In the genomic region with DNA sequence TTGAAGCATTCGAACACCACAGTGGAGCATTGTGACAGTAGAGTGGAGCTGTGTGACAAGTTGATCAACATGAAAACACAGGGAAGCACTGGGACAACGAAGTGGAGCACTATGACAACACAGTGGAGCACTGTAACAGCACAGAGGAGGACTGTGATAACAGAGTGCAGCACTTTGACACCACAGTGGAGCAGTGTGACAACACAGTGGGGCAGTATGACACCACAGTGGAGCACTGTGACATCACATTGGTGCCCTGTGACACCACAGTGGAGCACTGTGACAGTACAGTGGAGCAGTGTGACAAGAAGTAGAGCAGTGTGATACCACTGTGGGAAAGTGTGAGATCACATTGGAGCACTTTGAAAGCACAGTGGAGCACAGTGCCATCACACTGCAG, we compare ENCODE assay signal across 8 mouse cellular contexts.
DNase-seq lines count a peak whose midpoint lies in the region; ATAC-seq lines count a peak whose summit lies in the region.

No protein-coding gene starts in this region.

- H3K4me2 ChIP-seq in liver, embryonic 12.5 days: no peak overlapping the region
- no peak overlapping the region for H3K4me2 ChIP-seq in midbrain, embryonic 14.5 days (ENCODE audit: low read length)

- H3K4me1 ChIP-seq in liver, embryonic 12.5 days: no peaks in the 10 kb centered on the region
- H3K4me1 ChIP-seq in midbrain, embryonic 14.5 days (ENCODE audit: control insufficient read depth, insufficient read depth, low read length): no peaks in the 10 kb centered on the region

- no peak overlapping the region for H3K4me3 ChIP-seq in liver, embryonic 12.5 days
- H3K4me3 ChIP-seq in midbrain, embryonic 14.5 days (replicated peaks; ENCODE audit: low read depth, low read length): no peak overlapping the region

- WGBS in liver, embryonic 12.5 days (ENCODE audit: insufficient replicate concordance): 40% methylated on average over 2 of the region's 2 CpGs
- WGBS in midbrain, embryonic 14.5 days: 53% methylated on average over 2 of the region's 2 CpGs

- peak; percentile 1 to 20 for DNase-seq in cerebellum, postnatal 4 days (ENCODE audit: low spot score in 2 of 2)
- no peak for DNase-seq in cerebellum, postnatal 10 days
- peak; percentile 1 for DNase-seq in liver
- peak; percentile 7 to 14 for DNase-seq in gastrocnemius, postnatal 4 days (ENCODE audit: low spot score in 2 of 2)
- DNase-seq in midbrain, embryonic 14.5 days: no peak
- DNase-seq in natural killer cell, adult 2 months (ENCODE audit: low spot score in 2 of 2): no peak
- DNase-seq in right cerebral cortex, postnatal 25 days: no peak

- H3K36me3 ChIP-seq in liver, embryonic 12.5 days: no peaks in the 10 kb centered on the region
- no peaks in the 10 kb centered on the region for H3K36me3 ChIP-seq in midbrain, embryonic 14.5 days (ENCODE audit: control insufficient read depth, insufficient read depth, low read length)

- no peak overlapping the region for H3K27ac ChIP-seq in liver, embryonic 12.5 days
- no peak overlapping the region for H3K27ac ChIP-seq in midbrain, embryonic 14.5 days (replicated peaks; ENCODE audit: low read depth, low read length)

- no peaks in the 10 kb centered on the region for H3K27me3 ChIP-seq in liver, embryonic 12.5 days (replicated peaks)
- no peaks in the 10 kb centered on the region for H3K27me3 ChIP-seq in midbrain, embryonic 14.5 days (ENCODE audit: control insufficient read depth, insufficient read depth, low read length)

- no peak for ATAC-seq in liver, embryonic 12.5 days
- peak; percentile 4; the same call in 1 of the 2 replicates for ATAC-seq in midbrain, embryonic 14.5 days (ENCODE audit: low FRiP score, low TSS enrichment)

- no peak overlapping the region for H3K9ac ChIP-seq in liver, embryonic 12.5 days
- H3K9ac ChIP-seq in midbrain, embryonic 14.5 days (replicated peaks; ENCODE audit: low read length): no peak overlapping the region

- peaks cover 91% of the 10 kb centered on the region for H3K9me3 ChIP-seq in liver, embryonic 12.5 days (replicated peaks)
- peaks cover 84% of the 10 kb centered on the region for H3K9me3 ChIP-seq in midbrain, embryonic 14.5 days (ENCODE audit: control insufficient read depth, low read length)

Comparison
In these comparisons a context has a peak if more than half of its experiments do, and no peak if none do; other contexts are left out.
1. DNase-seq: peak in cerebellum, postnatal 4 days (2 of 2), liver (single experiment) and gastrocnemius, postnatal 4 days (2 of 2); none in cerebellum, postnatal 10 days (0 of 2), midbrain, embryonic 14.5 days (single experiment), natural killer cell, adult 2 months (0 of 2) and right cerebral cortex, postnatal 25 days (single experiment).